ENCODE assay signal across 11 mouse cellular contexts in the genomic region with DNA sequence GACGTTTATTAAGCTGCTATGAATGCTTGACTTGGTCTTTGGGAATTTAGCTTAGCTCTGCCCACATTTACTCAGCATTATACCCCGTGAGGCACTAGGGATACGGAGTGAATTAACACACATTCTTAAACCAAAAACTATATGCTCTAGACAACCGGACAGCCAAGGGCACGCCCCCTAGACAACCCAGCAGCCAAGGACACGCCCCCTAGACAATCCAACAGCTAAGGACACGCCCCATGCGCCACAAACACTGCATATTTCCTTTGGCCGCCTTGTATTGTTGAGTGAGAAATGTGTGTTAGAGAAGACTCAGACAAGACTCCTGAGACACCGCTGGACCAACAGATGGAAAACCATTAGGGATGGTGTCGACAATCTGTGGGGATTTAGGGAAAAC. TPM values are rescaled to one million over a fixed set of nuclear protein-coding genes. Genes with fewer than 3 reads are reported as not detected.
DNase-seq lines count a peak whose midpoint lies in the region; ATAC-seq and TF ChIP-seq lines count a peak whose summit lies in the region.
"Had no signal": no experiment of that assay in that cellular context is flagged by ENCODE, and none has a peak within 500 bp of the region (broad histone marks: within the 10 kb centered on the region; RNA-seq: fewer than 3 reads in every experiment).

No protein-coding gene starts in this region.

- no peak for TF ChIP-seq CTCF in lung, embryonic 14.5 days (IDR thresholded peaks at IDR 0.05; ENCODE audit: low read depth)
- TF ChIP-seq CTCF in lung, adult 2 months (IDR thresholded peaks at IDR 0.05; ENCODE audit: insufficient read depth, low read length): no peak

- no peaks in the 10 kb centered on the region for H3K36me3 ChIP-seq in lung, embryonic 14.5 days (ENCODE audit: insufficient read depth)
- no peaks in the 10 kb centered on the region for H3K36me3 ChIP-seq in embryonic facial prominence, embryonic 14.5 days (ENCODE audit: control insufficient read depth, insufficient read depth, low read length)
- H3K36me3 ChIP-seq in lung, embryonic 16.5 days (ENCODE audit: control insufficient read depth, insufficient read depth, low read length): no peaks in the 10 kb centered on the region

- no peak overlapping the region for H3K9ac ChIP-seq in lung, embryonic 14.5 days
- H3K9ac ChIP-seq in embryonic facial prominence, embryonic 14.5 days (ENCODE audit: low read depth, low read length): no peak overlapping the region
- no peak overlapping the region for H3K9ac ChIP-seq in lung, embryonic 16.5 days (ENCODE audit: low read length)

- DNase-seq in lung, embryonic 14.5 days: peak; percentile 61
- DNase-seq in lung, adult 2 months: no peak
- DNase-seq in embryonic facial prominence, embryonic 14.5 days (ENCODE audit: low spot score): peak; percentile 52
- peak; percentile 86 for DNase-seq in thymus, postnatal 0 days (ENCODE audit: low spot score)
- no peak for DNase-seq in layer of hippocampus, adult 11-12 months (ENCODE audit: low spot score)
- no peak for DNase-seq in gastrocnemius, postnatal 14 days
- no peak for DNase-seq in gastrocnemius, postnatal 4 days (ENCODE audit: low spot score in 2 of 2)
- DNase-seq: cerebellum, postnatal 36 days had no signal

- ATAC-seq in lung, embryonic 14.5 days (ENCODE audit: insufficient read depth): peak; percentile 60
- no peak for ATAC-seq in embryonic facial prominence, embryonic 14.5 days (ENCODE audit: low read depth)
- peak; percentile 88 for ATAC-seq in lung, embryonic 16.5 days (ENCODE audit: low read depth)
- ATAC-seq: Patski had no signal

- no peak overlapping the region for H3K4me2 ChIP-seq in lung, embryonic 14.5 days
- H3K4me2 ChIP-seq in embryonic facial prominence, embryonic 14.5 days (ENCODE audit: low read depth, low read length): no peak overlapping the region
- no peak overlapping the region for H3K4me2 ChIP-seq in lung, embryonic 16.5 days (ENCODE audit: low read depth, low read length)

- no peaks in the 10 kb centered on the region for H3K27me3 ChIP-seq in lung, embryonic 14.5 days (ENCODE audit: insufficient read depth, low read length)
- no peaks in the 10 kb centered on the region for H3K27me3 ChIP-seq in embryonic facial prominence, embryonic 14.5 days (replicated peaks; ENCODE audit: control insufficient read depth, insufficient read depth, low read length)
- no peaks in the 10 kb centered on the region for H3K27me3 ChIP-seq in lung, embryonic 16.5 days (ENCODE audit: control insufficient read depth, insufficient read depth, low read depth, low read length)
- H3K27me3 ChIP-seq: Patski had no signal

- H3K9me3 ChIP-seq in lung, embryonic 14.5 days (ENCODE audit: low read depth, low read length): no peaks in the 10 kb centered on the region
- no peaks in the 10 kb centered on the region for H3K9me3 ChIP-seq in embryonic facial prominence, embryonic 14.5 days (ENCODE audit: control insufficient read depth, low read length)
- no peaks in the 10 kb centered on the region for H3K9me3 ChIP-seq in lung, embryonic 16.5 days (ENCODE audit: control insufficient read depth, low read length)

- TF ChIP-seq POLR2A in lung, adult 2 months (IDR thresholded peaks at IDR 0.05; ENCODE audit: borderline replicate concordance, extremely low read depth, low read depth, low read length): no peak

- no peak overlapping the region for H3K27ac ChIP-seq in lung, embryonic 14.5 days (ENCODE audit: low read depth)
- no peak overlapping the region for H3K27ac ChIP-seq in embryonic facial prominence, embryonic 14.5 days (replicated peaks; ENCODE audit: low read depth, low read length)
- no peak overlapping the region for H3K27ac ChIP-seq in lung, embryonic 16.5 days (ENCODE audit: low read length)

- intact Hi-C loops in gastrocnemius, postnatal 14 days (cut with DNase I; ENCODE audit: low total_unique reads): no loop called here

- no peaks in the 10 kb centered on the region for H3K4me1 ChIP-seq in lung, embryonic 14.5 days (ENCODE audit: insufficient read depth)
- no peaks in the 10 kb centered on the region for H3K4me1 ChIP-seq in lung, adult 2 months (ENCODE audit: control insufficient read depth, insufficient read depth, low read length)
- no peaks in the 10 kb centered on the region for H3K4me1 ChIP-seq in embryonic facial prominence, embryonic 14.5 days (ENCODE audit: control insufficient read depth, insufficient read depth, low read length)
- no peaks in the 10 kb centered on the region for H3K4me1 ChIP-seq in lung, embryonic 16.5 days (replicated peaks; ENCODE audit: control insufficient read depth, insufficient read depth, low read length)

- WGBS in lung, embryonic 14.5 days: 58% methylated on average over 11 of the region's 11 CpGs
- WGBS in lung, adult 2 months: 52% methylated on average over 11 of the region's 11 CpGs
- WGBS in embryonic facial prominence, embryonic 14.5 days: 75% methylated on average over 11 of the region's 11 CpGs
- WGBS in lung, embryonic 16.5 days: 60% methylated on average over 11 of the region's 11 CpGs

- no peak overlapping the region for H3K4me3 ChIP-seq in lung, embryonic 14.5 days (ENCODE audit: low read depth, low read length)
- no peak overlapping the region for H3K4me3 ChIP-seq in lung, adult 2 months (replicated peaks; ENCODE audit: extremely low read depth, low read depth, low read length)
- H3K4me3 ChIP-seq in embryonic facial prominence, embryonic 14.5 days (ENCODE audit: low read depth, low read length): no peak overlapping the region
- H3K4me3 ChIP-seq in lung, embryonic 16.5 days (ENCODE audit: low read length): no peak overlapping the region

RNA-seq across cellular contexts. Expression of a gene that starts 39.1 kb away (rescaled TPM):
- polyA plus RNA-seq in lung, embryonic 14.5 days (2014; fragmentation: Nextera tagmentation; extraction: Ambion mirVana): 0.51 and 0.54 TPM in 2 replicates
- polyA plus RNA-seq in lung, adult 2 months (2012; rRNA removed): 0.67 and 1.2 TPM in 2 replicates
- polyA plus RNA-seq in embryonic facial prominence, embryonic 14.5 days (2014; fragmentation: Nextera tagmentation; extraction: Ambion mirVana): 1.1 and 1.2 TPM in 2 replicates
- 0.62 and 1.1 TPM in 2 replicates for polyA plus RNA-seq in lung, embryonic 16.5 days (2015; fragmentation: Nextera tagmentation; extraction: Ambion mirVana)
- 0.05 and 0.23 TPM in 2 replicates for polyA plus RNA-seq in thymus, postnatal 0 days (2015; fragmentation: Nextera tagmentation; extraction: Ambion mirVana)
- under 1 TPM; 0.04 TPM for total RNA-seq in gastrocnemius, postnatal 14 days (2021)
- total RNA-seq in gastrocnemius, postnatal 4 days (2021): under 1 TPM; 0.25 to 0.31 TPM
- total RNA-seq: heart, postnatal 36 days had no signal

Comparison
In these comparisons a context has a peak if more than half of its experiments do, and no peak if none do; other contexts are left out.
1. DNase-seq: peak in lung, embryonic 14.5 days (single experiment), embryonic facial prominence, embryonic 14.5 days (single experiment) and thymus, postnatal 0 days (single experiment); none in lung, adult 2 months (single experiment), layer of hippocampus, adult 11-12 months (single experiment), gastrocnemius, postnatal 14 days (single experiment) and gastrocnemius, postnatal 4 days (0 of 2).